Mouse (Mus musculus): ENCODE data around the gene Tsc22d1. TPM values are rescaled to one million over a fixed set of nuclear protein-coding genes. Genes with fewer than 3 reads are reported as not detected.

Tsc22d1 gene
- polyA plus RNA-seq, 1 experiment from 2014 or later, result 517 TPM

DNA sequence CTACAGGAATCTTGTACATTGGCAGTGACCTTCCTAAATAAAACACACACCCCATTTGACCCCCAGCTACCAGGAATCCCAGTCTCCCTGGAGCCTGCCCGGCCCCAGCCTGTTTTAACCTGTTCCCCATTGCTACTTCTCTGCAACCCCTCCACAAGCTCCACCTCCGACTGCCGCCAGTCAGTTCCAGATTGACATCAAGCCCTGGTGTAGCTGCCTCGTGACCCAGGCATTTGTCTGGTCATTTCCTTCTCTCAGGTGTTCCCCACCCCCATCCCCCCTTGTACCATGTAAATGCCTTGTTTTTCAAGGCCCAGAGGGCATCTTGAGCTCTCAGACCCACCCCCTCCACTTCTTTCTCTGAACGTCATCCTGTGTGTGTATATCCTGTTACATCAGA, 80.3 kb downstream of the Tsc22d1 start:
- Histone ChIP-seq H3K4me3 (no peak overlapping the region), H3K9ac (no peak overlapping the region), H3K9me3 (replicated peaks) (no peaks in the 10 kb centered on the region), H3K36me3 (peaks cover 13% of the 10 kb centered on the region; the same call in 1 of the 2 replicates), H3K27ac (no peak overlapping the region), H3K27me3 (no peaks in the 10 kb centered on the region), H3K4me2 (replicated peaks) (no peak overlapping the region), H3K4me1 (peaks cover 6% of the 10 kb centered on the region; the same call in 1 of the 2 replicates)
- WGBS, result 51% methylated on average over 5 of the region's 5 CpGs
- no peak for ATAC-seq (ENCODE audit: low FRiP score)

DNA sequence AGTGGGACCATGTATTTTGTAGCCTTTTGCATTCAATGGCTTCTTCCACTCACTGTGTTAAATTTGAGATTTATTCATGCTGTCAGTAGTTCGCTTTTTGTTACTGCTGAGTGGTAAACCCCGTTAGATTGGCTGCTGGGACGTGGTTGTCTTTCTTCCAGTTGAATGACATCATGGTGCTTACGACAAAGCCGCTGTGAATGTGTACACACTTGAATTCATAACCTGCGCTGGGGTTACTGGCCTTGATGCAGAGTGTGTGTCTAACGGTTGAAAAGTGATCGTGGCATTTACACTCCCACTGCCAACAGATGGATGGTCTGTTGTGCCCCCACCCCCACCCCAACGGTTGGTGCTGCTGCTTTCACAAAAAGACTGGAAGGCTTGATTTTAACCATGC, 82.4 kb downstream of the Tsc22d1 start:
- H3K4me1 ChIP-seq, result peaks cover 10% of the 10 kb centered on the region; the same call in 1 of the 2 replicates
- H3K27me3 ChIP-seq, result no peaks in the 10 kb centered on the region
- WGBS, result 62% methylated on average over 9 of the region's 9 CpGs

DNA sequence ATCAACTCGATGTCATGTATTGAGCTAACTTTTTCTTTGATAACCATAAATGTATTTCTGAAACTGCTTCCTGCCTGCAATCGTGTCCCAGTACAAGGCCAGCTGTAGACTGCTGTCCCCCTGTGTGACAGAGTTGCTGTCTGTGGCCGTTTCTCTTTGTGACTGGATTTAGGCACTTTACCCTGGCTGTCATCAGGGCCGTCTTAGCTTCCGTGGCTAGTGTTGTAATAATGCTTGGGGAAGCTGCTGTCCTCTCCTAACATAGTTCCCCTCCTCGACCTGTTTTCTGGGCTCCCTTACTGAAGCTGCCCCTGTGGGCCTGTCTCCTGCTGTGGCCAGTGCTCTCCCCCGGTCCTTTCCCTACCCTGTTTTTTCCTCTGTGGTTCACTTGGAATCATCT, 83.4 kb downstream of the Tsc22d1 start:
- peaks cover 13% of the 10 kb centered on the region; the same call in 1 of the 2 replicates for H3K36me3 ChIP-seq
- H3K4me2 ChIP-seq (replicated peaks), result no peak overlapping the region
- 59% methylated on average over 7 of the region's 7 CpGs for WGBS
- ATAC-seq (ENCODE audit: low FRiP score), result no peak
- H3K9me3 ChIP-seq (replicated peaks), result no peaks in the 10 kb centered on the region
- H3K4me3 ChIP-seq, result no peak overlapping the region
- peaks cover 10% of the 10 kb centered on the region; the same call in 1 of the 2 replicates for H3K4me1 ChIP-seq
- H3K27ac ChIP-seq, result no peak overlapping the region
- no peak overlapping the region for H3K9ac ChIP-seq
- no peaks in the 10 kb centered on the region for H3K27me3 ChIP-seq

More for the DNA sequence above, 82.4 kb downstream of the Tsc22d1 start:
- ATAC-seq (ENCODE audit: low FRiP score), result no peak
- Histone ChIP-seq H3K4me3 (no peak overlapping the region), H3K4me2 (replicated peaks) (no peak overlapping the region), H3K27ac (no peak overlapping the region), H3K9ac (no peak overlapping the region), H3K36me3 (peaks cover 13% of the 10 kb centered on the region; the same call in 1 of the 2 replicates), H3K9me3 (replicated peaks) (no peaks in the 10 kb centered on the region)

DNA sequence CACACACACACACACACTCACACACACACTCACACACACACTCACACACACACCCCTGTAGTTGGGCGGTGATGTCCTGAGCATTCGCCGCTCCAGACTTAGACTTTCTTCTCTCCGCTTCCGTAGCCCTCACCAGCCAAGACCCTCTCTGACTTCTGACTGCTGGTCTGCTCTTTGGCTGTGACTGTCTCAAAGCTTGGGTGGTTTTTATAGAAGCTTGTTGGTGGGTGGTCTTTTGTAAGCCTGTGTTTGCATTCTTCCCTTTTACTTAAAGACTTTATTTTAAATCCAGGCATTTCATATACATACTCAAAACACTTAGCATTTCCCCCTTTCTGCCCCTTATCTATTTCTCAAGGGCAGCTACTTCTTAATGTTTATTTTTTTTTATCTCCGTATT, 84.7 kb downstream of the Tsc22d1 start:
- no peak overlapping the region for H3K27ac ChIP-seq
- no peak overlapping the region for H3K4me3 ChIP-seq

DNA sequence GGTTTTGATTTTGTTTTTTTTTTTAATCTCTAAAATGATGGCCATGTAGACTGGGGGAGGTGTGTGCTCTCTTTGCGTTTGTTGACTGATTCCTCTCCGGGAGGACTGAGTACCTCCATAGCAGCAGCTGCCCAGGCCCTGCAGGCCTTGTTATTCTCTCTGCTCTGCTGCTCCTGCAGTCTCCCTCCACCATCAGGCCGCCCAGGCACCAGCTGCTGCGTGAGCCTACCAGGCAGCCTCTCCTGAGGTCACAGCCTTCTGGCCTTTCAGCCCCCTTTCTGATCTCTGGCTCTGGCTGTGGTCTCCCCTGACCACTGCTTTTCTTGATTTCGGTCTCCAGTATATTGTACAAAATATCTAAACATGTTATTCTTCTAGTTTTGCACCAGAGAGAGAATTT, 85.3 kb downstream of the Tsc22d1 start:
- WGBS, result 24% methylated on average over 5 of the region's 5 CpGs
- H3K27ac ChIP-seq, result peak overlapping the region; percentile 49; the same call in 1 of the 2 replicates
- H3K9ac ChIP-seq, result no peak overlapping the region; the same call in 1 of the 2 replicates
- ATAC-seq (ENCODE audit: low FRiP score), result no peak
- H3K4me1 ChIP-seq, result peaks cover 5% of the 10 kb centered on the region; the same call in 1 of the 2 replicates
- H3K4me2 ChIP-seq (replicated peaks), result no peak overlapping the region
- H3K4me3 ChIP-seq, result no peak overlapping the region
- H3K9me3 ChIP-seq (replicated peaks), result no peaks in the 10 kb centered on the region
- H3K27me3 ChIP-seq, result no peaks in the 10 kb centered on the region
- H3K36me3 ChIP-seq, result no peaks in the 10 kb centered on the region

More for the DNA sequence above, 84.7 kb downstream of the Tsc22d1 start:
- Histone ChIP-seq H3K4me1 (peaks cover 10% of the 10 kb centered on the region; the same call in 1 of the 2 replicates), H3K9ac (no peak overlapping the region), H3K9me3 (replicated peaks) (no peaks in the 10 kb centered on the region), H3K36me3 (0 out of 2 replicates have a peak, but pooled peaks cover 2% of the 10 kb centered on the region), H3K4me2 (replicated peaks) (no peak overlapping the region), H3K27me3 (no peaks in the 10 kb centered on the region)
- WGBS, result 80% methylated on average over 6 of the region's 6 CpGs
- no peak for ATAC-seq (ENCODE audit: low FRiP score)

DNA sequence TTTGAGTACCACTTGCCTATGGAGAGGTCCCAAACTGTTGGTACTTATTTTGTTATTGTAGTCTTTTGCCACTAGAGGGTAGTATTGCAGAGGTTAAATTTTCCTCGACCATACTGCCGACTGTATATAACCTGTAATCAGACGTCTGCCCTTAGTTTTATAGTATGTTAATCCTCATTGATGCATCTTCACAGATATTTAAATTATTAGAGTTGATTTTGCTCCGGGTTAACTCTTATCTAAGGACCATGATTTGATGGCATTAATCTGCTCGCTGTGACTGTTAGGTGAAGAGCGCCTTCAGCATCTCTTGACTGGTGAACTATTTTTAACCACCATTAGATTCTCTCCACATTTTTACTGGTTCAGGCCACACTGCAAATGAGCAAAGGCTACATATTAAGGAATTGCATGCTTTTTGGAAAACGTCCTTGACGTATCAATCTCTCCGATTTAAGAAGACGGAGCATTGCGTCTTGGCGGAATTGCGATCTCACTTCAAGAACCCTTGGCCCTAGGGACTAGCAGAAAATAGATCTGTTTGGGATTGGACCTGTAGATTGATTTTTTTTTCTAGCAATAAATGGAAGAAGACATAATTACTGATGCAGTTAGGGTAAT, 88.6 kb downstream of the Tsc22d1 start:
- WGBS, result 6% methylated on average over 13 of the region's 13 CpGs
- peak overlapping the region; percentile 75 for H3K4me3 ChIP-seq
- H3K27me3 ChIP-seq, result no peaks in the 10 kb centered on the region
- H3K4me1 ChIP-seq, result peaks cover 23% of the 10 kb centered on the region
- peak overlapping the region; percentile 93 for H3K4me2 ChIP-seq (replicated peaks)
- peak overlapping the region; percentile 100 for H3K27ac ChIP-seq
- H3K36me3 ChIP-seq, result peaks cover 17% of the 10 kb centered on the region
- H3K9me3 ChIP-seq (replicated peaks), result no peaks in the 10 kb centered on the region
- peak overlapping the region; percentile 98; the same call in 1 of the 2 replicates for H3K9ac ChIP-seq
- no peak for ATAC-seq (ENCODE audit: low FRiP score)

DNA sequence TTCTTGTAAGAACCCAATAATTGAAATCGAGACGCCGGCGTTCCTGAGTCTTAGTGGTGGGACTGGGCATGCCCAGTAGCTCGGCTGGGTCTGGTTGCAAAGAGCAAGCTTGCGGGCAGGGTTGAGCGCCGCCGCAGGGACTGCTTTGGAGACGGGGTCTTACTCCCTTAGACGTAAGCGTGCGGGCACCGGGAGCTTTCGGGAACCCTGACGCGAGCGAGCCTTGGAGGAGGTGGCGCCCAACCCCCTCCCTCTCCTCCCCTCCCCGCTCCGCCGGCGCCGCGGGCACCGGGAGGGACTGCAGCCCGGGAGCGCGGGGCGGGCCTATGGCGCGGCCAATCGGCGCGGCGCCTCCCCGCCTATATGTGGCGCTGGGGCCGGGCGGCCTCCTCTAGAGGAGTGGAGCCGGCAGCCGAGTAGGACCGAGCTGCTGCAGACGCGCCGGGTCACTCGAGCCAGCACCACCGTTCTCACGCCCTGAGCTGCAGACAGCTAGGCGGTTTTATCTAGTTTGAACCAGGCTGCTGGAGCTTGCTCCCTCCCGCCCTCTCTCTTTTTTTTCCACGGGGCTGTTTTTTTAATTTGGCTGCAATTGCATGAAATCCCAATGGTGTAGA, 89.5 kb downstream of the Tsc22d1 start:
- ATAC-seq (ENCODE audit: low FRiP score), result peak; percentile 95
- peak overlapping the region; percentile 75 for H3K4me3 ChIP-seq
- no peaks in the 10 kb centered on the region for H3K9me3 ChIP-seq (replicated peaks)
- H3K27me3 ChIP-seq, result no peaks in the 10 kb centered on the region
- peaks cover 23% of the 10 kb centered on the region for H3K4me1 ChIP-seq
- H3K36me3 ChIP-seq, result peaks cover 18% of the 10 kb centered on the region
- peak overlapping the region; percentile 93 for H3K4me2 ChIP-seq (replicated peaks)
- WGBS, result under 1% methylated on average over 45 of the region's 52 CpGs
- peak overlapping the region; percentile 100 for H3K27ac ChIP-seq
- H3K9ac ChIP-seq, result peak overlapping the region; percentile 98

DNA sequence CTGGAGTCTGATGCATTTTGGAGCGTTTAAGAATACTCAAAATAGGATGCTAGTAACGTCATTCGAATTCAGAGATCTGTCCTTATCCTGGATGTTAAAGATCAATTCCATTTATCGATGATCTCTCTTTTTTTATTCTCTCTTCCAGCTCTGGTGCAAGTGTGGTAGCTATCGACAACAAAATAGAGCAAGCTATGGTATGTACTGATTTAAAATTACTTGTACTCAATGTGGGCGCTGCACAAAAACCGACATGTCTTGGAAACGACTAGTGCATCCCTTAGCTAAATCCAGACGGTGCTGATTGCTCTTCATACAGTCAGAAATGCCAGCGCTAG, 90.3 kb downstream of the Tsc22d1 start:
- H3K27me3 ChIP-seq, result no peaks in the 10 kb centered on the region
- peak overlapping the region; percentile 100 for H3K27ac ChIP-seq
- peak overlapping the region; percentile 93 for H3K4me2 ChIP-seq (replicated peaks)
- H3K4me3 ChIP-seq, result peak overlapping the region; percentile 75
- H3K4me1 ChIP-seq, result peaks cover 21% of the 10 kb centered on the region
- WGBS, result 0% methylated on average over 10 of the region's 10 CpGs
- H3K9me3 ChIP-seq (replicated peaks), result no peaks in the 10 kb centered on the region
- peak overlapping the region; percentile 98 for H3K9ac ChIP-seq
- peaks cover 26% of the 10 kb centered on the region for H3K36me3 ChIP-seq
- no peak for ATAC-seq (ENCODE audit: low FRiP score)

DNA sequence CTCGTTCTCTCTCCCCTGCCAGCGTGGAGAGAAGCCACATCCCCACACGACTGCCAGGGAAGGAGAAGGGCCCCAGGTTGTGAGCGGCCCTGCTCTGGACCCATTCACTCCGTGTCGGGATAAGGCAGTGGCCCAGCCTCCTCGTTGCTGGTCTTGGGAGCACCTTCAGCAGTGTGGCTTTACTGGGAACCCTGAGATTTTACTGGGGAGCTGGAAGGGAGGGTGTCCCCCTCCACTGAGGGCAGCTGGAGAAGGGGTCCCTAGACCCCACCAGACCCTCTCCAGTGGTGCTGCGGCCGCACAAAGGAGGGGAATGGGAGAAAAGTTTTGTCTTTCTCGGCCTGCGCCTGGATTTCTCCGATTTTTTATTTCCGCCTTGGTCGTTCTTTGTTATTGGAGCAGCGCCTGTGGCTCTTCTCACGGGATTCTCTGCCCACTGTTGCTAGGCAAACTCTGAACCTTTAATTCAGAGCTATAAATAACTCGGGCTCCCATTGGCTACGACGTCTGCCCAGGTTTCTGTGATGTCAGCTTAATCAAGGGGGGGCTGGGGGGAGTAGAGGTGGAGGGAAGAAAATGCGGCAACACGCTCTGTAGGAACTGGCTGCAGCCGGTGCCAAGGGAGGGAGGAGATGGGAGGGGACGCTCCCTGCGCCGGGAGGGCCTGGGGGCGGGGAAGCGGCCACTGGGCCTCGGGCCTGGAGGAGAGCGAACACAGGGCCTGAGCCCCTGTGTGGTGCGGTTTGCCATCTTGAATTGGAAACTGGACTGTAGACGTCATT, 90.9 kb downstream of the Tsc22d1 start:
- 0% methylated on average over 31 of the region's 31 CpGs for WGBS
- H3K4me1 ChIP-seq, result peaks cover 17% of the 10 kb centered on the region

DNA sequence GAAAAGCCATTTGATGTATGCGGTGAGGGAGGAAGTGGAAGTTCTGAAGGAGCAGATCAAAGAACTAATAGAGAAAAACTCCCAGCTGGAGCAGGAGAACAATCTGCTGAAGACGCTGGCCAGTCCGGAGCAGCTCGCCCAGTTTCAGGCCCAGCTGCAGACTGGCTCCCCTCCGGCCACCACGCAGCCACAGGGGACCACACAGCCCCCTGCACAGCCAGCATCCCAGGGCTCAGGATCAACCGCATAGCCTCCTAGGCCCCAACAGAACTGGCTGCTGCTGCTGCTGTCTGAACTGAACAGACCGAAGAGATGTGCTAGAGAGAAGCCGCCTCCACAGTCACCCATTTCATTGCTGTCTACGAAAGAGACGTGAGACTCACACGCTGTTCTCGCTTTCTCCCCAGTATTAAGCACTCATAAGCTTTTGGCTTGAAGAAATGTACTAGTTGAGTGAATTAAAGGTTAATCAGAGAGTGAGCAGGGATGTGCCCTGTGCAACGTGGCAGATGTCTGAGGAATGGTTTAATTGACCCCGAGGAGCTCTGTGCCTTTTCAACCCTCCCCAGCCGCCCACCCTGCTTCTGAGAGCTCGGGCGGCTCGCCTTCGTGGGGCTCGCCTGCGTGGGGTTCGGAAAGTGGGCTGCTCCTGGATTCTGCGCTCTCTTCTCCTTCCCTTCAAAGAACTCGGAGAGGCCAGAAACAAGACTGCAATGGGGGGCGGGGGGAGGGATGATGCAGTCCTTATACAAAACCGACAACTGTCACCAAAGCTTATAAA, 91.9 kb downstream of the Tsc22d1 start:
- Histone ChIP-seq H3K27ac (peak overlapping the region; percentile 100), H3K9me3 (replicated peaks) (no peaks in the 10 kb centered on the region), H3K27me3 (no peaks in the 10 kb centered on the region), H3K4me2 (replicated peaks) (peak overlapping the region; percentile 93), H3K9ac (peak overlapping the region; percentile 98), H3K4me3 (peak overlapping the region; percentile 75), H3K4me1 (peaks cover 17% of the 10 kb centered on the region), H3K36me3 (peaks cover 26% of the 10 kb centered on the region)
- no peak for ATAC-seq (ENCODE audit: low FRiP score)
- WGBS, result 45% methylated on average over 27 of the region's 27 CpGs

More for the DNA sequence above, 90.9 kb downstream of the Tsc22d1 start:
- peak overlapping the region; percentile 98 for H3K9ac ChIP-seq
- H3K36me3 ChIP-seq, result peaks cover 26% of the 10 kb centered on the region
- H3K27me3 ChIP-seq, result no peaks in the 10 kb centered on the region
- peak; percentile 87 for ATAC-seq (ENCODE audit: low FRiP score)
- H3K4me2 ChIP-seq (replicated peaks), result peak overlapping the region; percentile 93
- peak overlapping the region; percentile 75 for H3K4me3 ChIP-seq
- H3K9me3 ChIP-seq (replicated peaks), result no peaks in the 10 kb centered on the region
- peak overlapping the region; percentile 100 for H3K27ac ChIP-seq

DNA sequence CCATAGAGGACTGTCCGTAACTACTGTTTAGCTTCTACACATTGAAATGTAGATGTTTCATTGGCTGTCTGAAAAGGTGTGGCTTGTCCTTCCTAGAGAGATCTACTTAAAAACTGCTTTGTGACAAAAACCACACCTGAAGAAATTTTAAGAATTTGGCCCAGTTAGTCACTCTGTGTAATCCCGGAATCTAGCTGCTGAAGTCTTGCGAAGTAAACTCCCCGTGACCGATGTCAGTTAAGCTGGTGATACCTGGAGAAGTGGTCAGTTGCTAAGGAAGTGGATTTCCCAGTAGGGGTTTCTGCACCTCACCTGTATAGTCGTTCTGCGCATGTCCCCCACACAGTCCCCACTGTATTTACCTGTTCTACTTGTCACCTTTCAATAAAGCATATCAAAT, 92.6 kb downstream of the Tsc22d1 start:
- Histone ChIP-seq H3K27me3 (no peaks in the 10 kb centered on the region), H3K9me3 (replicated peaks) (no peaks in the 10 kb centered on the region), H3K4me3 (peak overlapping the region; percentile 75; the same call in 1 of the 2 replicates), H3K36me3 (peaks cover 26% of the 10 kb centered on the region), H3K9ac (0 out of 2 replicates have a peak overlapping the region, but pooled peaks have one; percentile 23), H3K27ac (peak overlapping the region; percentile 23), H3K4me1 (peaks cover 17% of the 10 kb centered on the region), H3K4me2 (replicated peaks) (peak overlapping the region; percentile 93)
- WGBS, result 93% methylated on average over 7 of the region's 7 CpGs
- ATAC-seq (ENCODE audit: low FRiP score), result no peak
